Mouse (Mus musculus) midbrain, embryonic 12.5 days (tissue): ENCODE results near the gene Macrod2. TPM values are rescaled to one million over a fixed set of nuclear protein-coding genes. Genes with fewer than 3 reads are reported as not detected.

Experiments
- ATAC-seq: fragments of 200-750 bp; cut with Nextera tagmentation; 2 replicates; pipeline ENCODE4 v1.8.0; 2017; ENCODE audit warnings: low read depth, moderate TSS enrichment, moderate library complexity; ENCODE audit not compliant: low FRiP score
- H3K27ac ChIP-seq: fragments of 300-500 bp; sonication (generic); replicated peaks from 2 replicates; pipeline ENCODE4 v1.5.1; 2016; ENCODE audit warnings: mild to moderate bottlenecking
- H3K27me3 ChIP-seq: fragments of 300-500 bp; sonication (generic); 2 replicates; pipeline ENCODE4 v1.6.1; 2016; ENCODE audit warnings: mild to moderate bottlenecking
- H3K36me3 ChIP-seq: fragments of 300-500 bp; sonication (generic); 2 replicates; pipeline ENCODE4 v1.6.1; 2016
- H3K4me1 ChIP-seq: fragments of 300-500 bp; sonication (generic); 2 replicates; pipeline ENCODE4 v1.6.1; 2016
- H3K4me2 ChIP-seq: fragments of 300-500 bp; sonication (generic); replicated peaks from 2 replicates; pipeline ENCODE4 v1.6.1; 2016; ENCODE audit warnings: mild to moderate bottlenecking, moderate library complexity
- H3K4me3 ChIP-seq: fragments of 300-500 bp; sonication (generic); 2 replicates; pipeline ENCODE4 v1.5.1; 2016; ENCODE audit warnings: mild to moderate bottlenecking
- H3K9ac ChIP-seq: fragments of 300-500 bp; sonication (generic); replicated peaks from 2 replicates; pipeline ENCODE4 v1.6.1; 2016; ENCODE audit warnings: mild to moderate bottlenecking, moderate library complexity
- H3K9me3 ChIP-seq: fragments of 300-500 bp; sonication (generic); 2 replicates; pipeline ENCODE4 v1.6.1; 2016; ENCODE audit warnings: mild to moderate bottlenecking
- WGBS: fragments of 180-500 bp; shearing (Covaris S2); methylation state at CpG from one replicate; pipeline ENCODE4 v1.1.7; 2016; 5-methylcytosine and 5-hydroxymethylcytosine counted together
- polyA plus RNA-seq: library from polyadenylated mRNA; unstranded; fragments of >200 nt; fragmentation: Nextera tagmentation; extraction: Ambion mirVana; gene quantifications from 2 replicates; pipeline ENCODE4 v1.2.1, GENCODE M21; 2016

The Macrod2 gene
- polyA plus RNA-seq, 1 experiment from 2014 or later, result 52.4 TPM

GRCm38 (mm10) chr2:141156979-141157593, 762.0 kb downstream of the Macrod2 start:
- Histone ChIP-seq H3K4me1 (peaks cover 24% of the 10 kb centered on the region), H3K4me3 (no peak overlapping the region), H3K27me3 (no peaks in the 10 kb centered on the region), H3K9me3 (no peaks in the 10 kb centered on the region), H3K27ac (peak overlapping the region; percentile 35; the same call in 1 of the 2 replicates), H3K9ac (no peak overlapping the region), H3K4me2 (no peak overlapping the region), H3K36me3 (no peaks in the 10 kb centered on the region)
- 56% methylated on average over 7 of the region's 7 CpGs for WGBS
- peak; percentile 59; the same call in 1 of the 2 replicates for ATAC-seq

GRCm38 (mm10) chr2:141158161-141158560, 763.1 kb downstream of the Macrod2 start:
- Histone ChIP-seq H3K27ac (no peak overlapping the region), H3K4me3 (no peak overlapping the region), H3K9me3 (no peaks in the 10 kb centered on the region), H3K27me3 (no peaks in the 10 kb centered on the region), H3K4me1 (peaks cover 18% of the 10 kb centered on the region; the same call in 1 of the 2 replicates), H3K36me3 (no peaks in the 10 kb centered on the region), H3K9ac (no peak overlapping the region), H3K4me2 (no peak overlapping the region)
- WGBS, result 41% methylated on average over 7 of the region's 7 CpGs
- ATAC-seq, result no peak

GRCm38 (mm10) chr2:141163918-141164317, 768.8 kb downstream of the Macrod2 start:
- H3K4me2 ChIP-seq, result no peak overlapping the region
- no peaks in the 10 kb centered on the region for H3K36me3 ChIP-seq
- H3K9me3 ChIP-seq, result no peaks in the 10 kb centered on the region
- H3K27me3 ChIP-seq, result no peaks in the 10 kb centered on the region
- H3K4me1 ChIP-seq, result no peaks in the 10 kb centered on the region
- H3K27ac ChIP-seq, result no peak overlapping the region
- 29% methylated on average over 4 of the region's 4 CpGs for WGBS
- H3K9ac ChIP-seq, result no peak overlapping the region
- no peak for ATAC-seq
- H3K4me3 ChIP-seq, result no peak overlapping the region

- no peak overlapping the region for H3K9ac ChIP-seq
- no peak overlapping the region for H3K4me2 ChIP-seq
- H3K27ac ChIP-seq, result no peak overlapping the region
- H3K4me1 ChIP-seq, result no peaks in the 10 kb centered on the region
- no peaks in the 10 kb centered on the region for H3K27me3 ChIP-seq
- no peak overlapping the region for H3K4me3 ChIP-seq
- H3K9me3 ChIP-seq, result no peaks in the 10 kb centered on the region
- ATAC-seq, result no peak
- no peaks in the 10 kb centered on the region for H3K36me3 ChIP-seq
- 76% methylated on average over 3 of the region's 3 CpGs for WGBS
Observed at GRCm38 (mm10) chr2:141169586-141169985, 774.5 kb downstream of the Macrod2 start.

- no peak overlapping the region for H3K27ac ChIP-seq
- 47% methylated on average over 1 of the region's 1 CpGs for WGBS
- no peaks in the 10 kb centered on the region for H3K27me3 ChIP-seq
- H3K9ac ChIP-seq, result no peak overlapping the region
- no peaks in the 10 kb centered on the region for H3K36me3 ChIP-seq
- H3K9me3 ChIP-seq, result no peaks in the 10 kb centered on the region
- H3K4me2 ChIP-seq, result no peak overlapping the region
- H3K4me1 ChIP-seq, result no peaks in the 10 kb centered on the region
- no peak overlapping the region for H3K4me3 ChIP-seq
- no peak for ATAC-seq
Observed at GRCm38 (mm10) chr2:141173167-141173566, 778.1 kb downstream of the Macrod2 start.

GRCm38 (mm10) chr2:141173607-141174006, 778.5 kb downstream of the Macrod2 start:
- no peak overlapping the region for H3K9ac ChIP-seq
- H3K27me3 ChIP-seq, result no peaks in the 10 kb centered on the region
- no peaks in the 10 kb centered on the region for H3K9me3 ChIP-seq
- H3K27ac ChIP-seq, result no peak overlapping the region
- WGBS, result 89% methylated on average over 3 of the region's 3 CpGs
- no peak overlapping the region for H3K4me2 ChIP-seq
- no peaks in the 10 kb centered on the region for H3K36me3 ChIP-seq
- no peaks in the 10 kb centered on the region for H3K4me1 ChIP-seq
- no peak for ATAC-seq
- H3K4me3 ChIP-seq, result no peak overlapping the region

GRCm38 (mm10) chr2:141180656-141181055, 785.5 kb downstream of the Macrod2 start:
- 58% methylated on average over 1 of the region's 1 CpGs for WGBS
- Histone ChIP-seq H3K36me3 (no peaks in the 10 kb centered on the region), H3K27ac (no peak overlapping the region), H3K4me1 (peaks cover 3% of the 10 kb centered on the region; the same call in 1 of the 2 replicates), H3K4me2 (no peak overlapping the region), H3K4me3 (no peak overlapping the region), H3K9me3 (no peaks in the 10 kb centered on the region), H3K27me3 (no peaks in the 10 kb centered on the region), H3K9ac (no peak overlapping the region)
- ATAC-seq, result no peak

- 55% methylated on average over 5 of the region's 5 CpGs for WGBS
- peak; percentile 44 for ATAC-seq
- no peak overlapping the region for H3K9ac ChIP-seq
- H3K4me3 ChIP-seq, result no peak overlapping the region
- H3K4me2 ChIP-seq, result no peak overlapping the region
- H3K27me3 ChIP-seq, result no peaks in the 10 kb centered on the region
- no peaks in the 10 kb centered on the region for H3K36me3 ChIP-seq
- 0 out of 2 replicates have a peak overlapping the region, but pooled peaks have one; percentile 10 for H3K27ac ChIP-seq
- H3K4me1 ChIP-seq, result peaks cover 3% of the 10 kb centered on the region; the same call in 1 of the 2 replicates
- H3K9me3 ChIP-seq, result no peaks in the 10 kb centered on the region
Observed at GRCm38 (mm10) chr2:141182034-141182759, 787.1 kb downstream of the Macrod2 start.

- no peaks in the 10 kb centered on the region for H3K36me3 ChIP-seq
- no peaks in the 10 kb centered on the region for H3K4me1 ChIP-seq
- no peak for ATAC-seq
- H3K4me3 ChIP-seq, result no peak overlapping the region
- H3K27me3 ChIP-seq, result no peaks in the 10 kb centered on the region
- H3K9ac ChIP-seq, result no peak overlapping the region
- no peak overlapping the region for H3K4me2 ChIP-seq
- H3K9me3 ChIP-seq, result no peaks in the 10 kb centered on the region
- no peak overlapping the region for H3K27ac ChIP-seq
Observed at GRCm38 (mm10) chr2:141194476-141194875, 799.4 kb downstream of the Macrod2 start.

- Histone ChIP-seq H3K4me1 (peaks cover 12% of the 10 kb centered on the region; the same call in 1 of the 2 replicates), H3K4me2 (no peak overlapping the region), H3K4me3 (no peak overlapping the region), H3K9me3 (no peaks in the 10 kb centered on the region), H3K9ac (no peak overlapping the region), H3K27ac (no peak overlapping the region; the same call in 1 of the 2 replicates), H3K27me3 (no peaks in the 10 kb centered on the region), H3K36me3 (no peaks in the 10 kb centered on the region)
- 68% methylated on average over 4 of the region's 4 CpGs for WGBS
- ATAC-seq, result no peak
Observed at GRCm38 (mm10) chr2:141200481-141200880, 805.4 kb downstream of the Macrod2 start.

- Histone ChIP-seq H3K9ac (no peak overlapping the region), H3K4me2 (no peak overlapping the region), H3K27ac (peak overlapping the region; percentile 63), H3K36me3 (no peaks in the 10 kb centered on the region), H3K4me1 (peaks cover 12% of the 10 kb centered on the region; the same call in 1 of the 2 replicates), H3K4me3 (no peak overlapping the region), H3K27me3 (no peaks in the 10 kb centered on the region), H3K9me3 (no peaks in the 10 kb centered on the region)
- peak; percentile 93 for ATAC-seq
- WGBS, result 40% methylated on average over 2 of the region's 2 CpGs
Observed at GRCm38 (mm10) chr2:141201303-141202014, 806.4 kb downstream of the Macrod2 start.

GRCm38 (mm10) chr2:141202015-141202364, 806.9 kb downstream of the Macrod2 start:
- H3K27me3 ChIP-seq, result no peaks in the 10 kb centered on the region
- 0 out of 2 replicates have a peak overlapping the region, but pooled peaks have one; percentile 30 for H3K27ac ChIP-seq
- H3K4me3 ChIP-seq, result no peak overlapping the region

More at GRCm38 (mm10) chr2:141202015-141202364, 806.9 kb downstream of the Macrod2 start:
- Histone ChIP-seq H3K9me3 (no peaks in the 10 kb centered on the region), H3K36me3 (no peaks in the 10 kb centered on the region), H3K4me2 (no peak overlapping the region), H3K4me1 (peaks cover 12% of the 10 kb centered on the region; the same call in 1 of the 2 replicates), H3K9ac (no peak overlapping the region)
- ATAC-seq, result peak; percentile 54
- 46% methylated on average over 1 of the region's 1 CpGs for WGBS
